Mouse (Mus musculus) c-Kit-positive CD71-negative TER-119-negative erythroid progenitor cells, embryonic 14.5 days (primary cell): ENCODE results near the gene Ipo9.

Source experiments
- DNase-seq: peaks from one replicate; pipeline ENCODE4 v3.0.0-alpha.2; 2013; ENCODE audit warnings: low read depth

Ipo9 gene

GRCm38 (mm10) chr1:135367595-135367994, 62.7 kb downstream of the Ipo9 start:
- no peak for DNase-seq

- no peak for DNase-seq
Measured at GRCm38 (mm10) chr1:135367005-135367404, 63.3 kb downstream of the Ipo9 start.

GRCm38 (mm10) chr1:135366380-135366779, 63.9 kb downstream of the Ipo9 start:
- DNase-seq = no peak

GRCm38 (mm10) chr1:135363446-135363845, 66.9 kb downstream of the Ipo9 start:
- DNase-seq = no peak

GRCm38 (mm10) chr1:135362115-135362514, 68.2 kb downstream of the Ipo9 start:
- DNase-seq = no peak

- DNase-seq = no peak
Measured at GRCm38 (mm10) chr1:135361491-135361890, 68.8 kb downstream of the Ipo9 start.

GRCm38 (mm10) chr1:135359071-135359470, 71.2 kb downstream of the Ipo9 start:
- no peak for DNase-seq

- no peak for DNase-seq
Measured at GRCm38 (mm10) chr1:135351953-135352352, 78.3 kb downstream of the Ipo9 start.

GRCm38 (mm10) chr1:135347498-135348169, 82.7 kb downstream of the Ipo9 start:
- no peak for DNase-seq

- DNase-seq = no peak
Measured at GRCm38 (mm10) chr1:135346891-135347290, 83.4 kb downstream of the Ipo9 start.

- no peak for DNase-seq
Measured at GRCm38 (mm10) chr1:135344026-135344425, 86.3 kb downstream of the Ipo9 start.

GRCm38 (mm10) chr1:135341947-135342346, 88.4 kb downstream of the Ipo9 start:
- no peak for DNase-seq
